Mouse (Mus musculus): ENCODE measurements around the gene Nfkbil1. TPM values are rescaled to one million over a fixed set of nuclear protein-coding genes. Genes with fewer than 3 reads are reported as not detected.

Gene Nfkbil1
- polyA plus RNA-seq, 1 experiment = 15.7 TPM

GRCm38 (mm10) chr17:35204494-35205379, 30.9 kb downstream of the Nfkbil1 start, which contains the start of gene Lta:
Gene Lta, minus strand, starts transcription at chr17:35205351.
- DNase-seq (ENCODE audit: low read depth) = no peak

- DNase-seq (ENCODE audit: low read depth) = no peak
Observed at GRCm38 (mm10) chr17:35202442-35202841, 33.1 kb downstream of the Nfkbil1 start.

GRCm38 (mm10) chr17:35201787-35202186, 33.8 kb downstream of the Nfkbil1 start, which contains the start of gene Tnf:
Gene Tnf, minus strand, starts transcription at chr17:35202007.
- DNase-seq (ENCODE audit: low read depth) = no peak

GRCm38 (mm10) chr17:35201128-35201527, 34.5 kb downstream of the Nfkbil1 start:
- no peak for DNase-seq (ENCODE audit: low read depth)

GRCm38 (mm10) chr17:35200398-35200797, 35.2 kb downstream of the Nfkbil1 start:
- DNase-seq (ENCODE audit: low read depth) = no peak

GRCm38 (mm10) chr17:35198946-35199345, 36.6 kb downstream of the Nfkbil1 start:
- no peak for DNase-seq (ENCODE audit: low read depth)

GRCm38 (mm10) chr17:35198029-35198428, 37.6 kb downstream of the Nfkbil1 start:
- no peak for DNase-seq (ENCODE audit: low read depth)

- no peak for DNase-seq (ENCODE audit: low read depth)
Observed at GRCm38 (mm10) chr17:35197126-35197525, 38.5 kb downstream of the Nfkbil1 start.

GRCm38 (mm10) chr17:35196321-35196641, 39.3 kb downstream of the Nfkbil1 start:
- DNase-seq (ENCODE audit: low read depth) = no peak

GRCm38 (mm10) chr17:35195631-35196320, 39.8 kb downstream of the Nfkbil1 start:
- no peak for DNase-seq (ENCODE audit: low read depth)

- no peak for DNase-seq (ENCODE audit: low read depth)
Observed at GRCm38 (mm10) chr17:35194844-35195630, 40.6 kb downstream of the Nfkbil1 start.

GRCm38 (mm10) chr17:35193881-35194843, 41.4 kb downstream of the Nfkbil1 start, which contains the start of gene Ltb:
Gene Ltb, plus strand, starts transcription at chr17:35194439.
- DNase-seq (ENCODE audit: low read depth) = no peak

GRCm38 (mm10) chr17:35192924-35193323, 42.7 kb downstream of the Nfkbil1 start:
- DNase-seq (ENCODE audit: low read depth) = no peak

GRCm38 (mm10) chr17:35191723-35192122, 43.9 kb downstream of the Nfkbil1 start:
- no peak for DNase-seq (ENCODE audit: low read depth)

GRCm38 (mm10) chr17:35190096-35190495, 45.5 kb downstream of the Nfkbil1 start:
- DNase-seq (ENCODE audit: low read depth) = no peak

- no peak for DNase-seq (ENCODE audit: low read depth)
Observed at GRCm38 (mm10) chr17:35189186-35189585, 46.4 kb downstream of the Nfkbil1 start.

GRCm38 (mm10) chr17:35187959-35188610, 47.5 kb downstream of the Nfkbil1 start, which contains the start of gene Lst1:
Gene Lst1, minus strand, starts transcription at chr17:35188439.
- DNase-seq (ENCODE audit: low read depth) = no peak

- DNase-seq (ENCODE audit: low read depth) = no peak
Observed at GRCm38 (mm10) chr17:35187345-35187744, 48.2 kb downstream of the Nfkbil1 start.

GRCm38 (mm10) chr17:35186681-35187080, 48.9 kb downstream of the Nfkbil1 start:
- DNase-seq (ENCODE audit: low read depth) = no peak

Data from gonadal fat pad, adult 2 months (tissue).